Comparison of ENCODE assay signal across 8 mouse cellular contexts in genomic region chr11:98754151-98754620, GRCm38 (mm10). TPM values are rescaled to one million over a fixed set of nuclear protein-coding genes. Genes with fewer than 3 reads are reported as not detected.
DNase-seq lines count a peak whose midpoint lies in the region; ATAC-seq and TF ChIP-seq lines count a peak whose summit lies in the region.

No protein-coding gene starts in this region.

- peak overlapping the region; percentile 43; the same call in 1 of the 2 replicates for H3K9ac ChIP-seq in neural tube, embryonic 13.5 days
- H3K9ac ChIP-seq in intestine, embryonic 14.5 days (ENCODE audit: low read length): no peak overlapping the region
- peak overlapping the region; percentile 23; the same call in 1 of the 2 replicates for H3K9ac ChIP-seq in midbrain, embryonic 13.5 days (replicated peaks)

- 0 out of 2 replicates have a peak overlapping the region, but pooled peaks have one; percentile 4 for H3K4me2 ChIP-seq in neural tube, embryonic 13.5 days
- no peak overlapping the region for H3K4me2 ChIP-seq in intestine, embryonic 14.5 days (ENCODE audit: low read length)
- H3K4me2 ChIP-seq in midbrain, embryonic 13.5 days (replicated peaks): no peak overlapping the region

- WGBS in cerebellum, adult 2 months: 28% methylated on average over 9 of the region's 9 CpGs
- WGBS in neural tube, embryonic 13.5 days: 74% methylated on average over 9 of the region's 9 CpGs
- WGBS in intestine, embryonic 14.5 days: 64% methylated on average over 9 of the region's 9 CpGs
- 70% methylated on average over 9 of the region's 9 CpGs for WGBS in midbrain, embryonic 13.5 days

- no peaks in the 10 kb centered on the region for H3K27me3 ChIP-seq in cerebellum, adult 2 months (ENCODE audit: control insufficient read depth, insufficient read depth, low read length)
- no peaks in the 10 kb centered on the region for H3K27me3 ChIP-seq in neural tube, embryonic 13.5 days
- no peaks in the 10 kb centered on the region for H3K27me3 ChIP-seq in intestine, embryonic 14.5 days (replicated peaks; ENCODE audit: control insufficient read depth, insufficient read depth, low read length)
- H3K27me3 ChIP-seq in midbrain, embryonic 13.5 days: no peaks in the 10 kb centered on the region

- H3K36me3 ChIP-seq in neural tube, embryonic 13.5 days: peaks cover 56% of the 10 kb centered on the region
- peaks cover 44% of the 10 kb centered on the region for H3K36me3 ChIP-seq in intestine, embryonic 14.5 days (ENCODE audit: control insufficient read depth, insufficient read depth, low read length)
- H3K36me3 ChIP-seq in midbrain, embryonic 13.5 days: peaks cover 50% of the 10 kb centered on the region

- H3K4me3 ChIP-seq in cerebellum, adult 2 months (replicated peaks; ENCODE audit: insufficient read depth, low read depth, low read length): no peak overlapping the region
- H3K4me3 ChIP-seq in neural tube, embryonic 13.5 days: no peak overlapping the region
- no peak overlapping the region for H3K4me3 ChIP-seq in intestine, embryonic 14.5 days (ENCODE audit: low read depth, low read length)
- no peak overlapping the region; the same call in 1 of the 2 replicates for H3K4me3 ChIP-seq in midbrain, embryonic 13.5 days (replicated peaks)

- H3K9me3 ChIP-seq in neural tube, embryonic 13.5 days: no peaks in the 10 kb centered on the region
- no peaks in the 10 kb centered on the region for H3K9me3 ChIP-seq in intestine, embryonic 14.5 days (ENCODE audit: control insufficient read depth, low read length)
- no peaks in the 10 kb centered on the region for H3K9me3 ChIP-seq in midbrain, embryonic 13.5 days

- DNase-seq in cerebellum, adult 2 months: peak in 1 of 2 experiments; percentile 54
- DNase-seq in cerebellum, postnatal 36 days: no peak
- DNase-seq in neural tube, embryonic 10.5 days (ENCODE audit: extremely low spot score, low spot score): no peak
- DNase-seq in intestine, embryonic 14.5 days (ENCODE audit: low spot score): no peak
- no peak for DNase-seq in adrenal gland, postnatal 36 days
- DNase-seq in urinary bladder, postnatal 4 days (ENCODE audit: low spot score in 2 of 2): no peak

- no peak for TF ChIP-seq CTCF in cerebellum, adult 2 months (IDR thresholded peaks at IDR 0.05; ENCODE audit: borderline replicate concordance, insufficient read depth, low read depth, low read length)

- peaks cover 69% of the 10 kb centered on the region for H3K4me1 ChIP-seq in cerebellum, adult 2 months (ENCODE audit: control insufficient read depth, insufficient read depth, low read length)
- peaks cover 61% of the 10 kb centered on the region for H3K4me1 ChIP-seq in neural tube, embryonic 13.5 days (replicated peaks)
- H3K4me1 ChIP-seq in intestine, embryonic 14.5 days (replicated peaks; ENCODE audit: control insufficient read depth, insufficient read depth, low read length): peaks cover 62% of the 10 kb centered on the region
- H3K4me1 ChIP-seq in midbrain, embryonic 13.5 days (replicated peaks): peaks cover 65% of the 10 kb centered on the region

- H3K27ac ChIP-seq in cerebellum, adult 2 months (ENCODE audit: insufficient read depth, low read length): peak overlapping the region; percentile 80
- H3K27ac ChIP-seq in neural tube, embryonic 13.5 days (replicated peaks): peak overlapping the region; percentile 59
- peak overlapping the region; percentile 54; the same call in 1 of the 2 replicates for H3K27ac ChIP-seq in intestine, embryonic 14.5 days (ENCODE audit: low read depth)
- H3K27ac ChIP-seq in midbrain, embryonic 13.5 days: peak overlapping the region; percentile 66; the same call in 1 of the 2 replicates

- ATAC-seq in neural tube, embryonic 13.5 days (ENCODE audit: low read depth): no peak
- ATAC-seq in intestine, embryonic 14.5 days (replicated peaks; ENCODE audit: low FRiP score, low TSS enrichment, low read depth): no peak
- no peak for ATAC-seq in midbrain, embryonic 13.5 days

- TF ChIP-seq POLR2A in cerebellum, adult 2 months (IDR thresholded peaks at IDR 0.05; ENCODE audit: borderline replicate concordance, insufficient read depth, low read length): no peak

RNA-seq across cellular contexts. Expression of gene Thra, which starts 13.7 kb away (rescaled TPM):
- 439 and 447 TPM in 2 replicates for polyA plus RNA-seq in cerebellum, adult 2 months (2012; rRNA removed)
- polyA plus RNA-seq in neural tube, embryonic 13.5 days (2015; fragmentation: Nextera tagmentation; extraction: Ambion mirVana): 89.5 and 94.4 TPM in 2 replicates
- polyA plus RNA-seq in intestine, embryonic 14.5 days (2014; fragmentation: Nextera tagmentation; extraction: Ambion mirVana): 60.7 and 63.8 TPM in 2 replicates
- polyA plus RNA-seq in midbrain, embryonic 13.5 days (2015; fragmentation: Nextera tagmentation; extraction: Ambion mirVana): 99.6 and 106 TPM in 2 replicates
- 10 to 100 TPM; 69.2 to 91.7 TPM for total RNA-seq in adrenal gland, postnatal 36 days (2021)

RNA-seq across cellular contexts. Expression of gene Nr1d1, which starts 20.9 kb away (rescaled TPM):
- 144 and 167 TPM in 2 replicates for polyA plus RNA-seq in cerebellum, adult 2 months (2012; rRNA removed)
- 3.4 and 3.6 TPM in 2 replicates for polyA plus RNA-seq in neural tube, embryonic 13.5 days (2015; fragmentation: Nextera tagmentation; extraction: Ambion mirVana)
- polyA plus RNA-seq in intestine, embryonic 14.5 days (2014; fragmentation: Nextera tagmentation; extraction: Ambion mirVana): 2.5 and 2.8 TPM in 2 replicates
- polyA plus RNA-seq in midbrain, embryonic 13.5 days (2015; fragmentation: Nextera tagmentation; extraction: Ambion mirVana): 1.2 and 1.9 TPM in 2 replicates
- total RNA-seq in adrenal gland, postnatal 36 days (2021): 100 to 1,000 TPM; 116 to 171 TPM

RNA-seq across cellular contexts. Expression of gene Med24, which starts 25.0 kb away (rescaled TPM):
- polyA plus RNA-seq in cerebellum, adult 2 months (2012; rRNA removed): 105 and 108 TPM in 2 replicates
- 62.3 and 69.1 TPM in 2 replicates for polyA plus RNA-seq in neural tube, embryonic 13.5 days (2015; fragmentation: Nextera tagmentation; extraction: Ambion mirVana)
- 43.0 and 48.0 TPM in 2 replicates for polyA plus RNA-seq in intestine, embryonic 14.5 days (2014; fragmentation: Nextera tagmentation; extraction: Ambion mirVana)
- polyA plus RNA-seq in midbrain, embryonic 13.5 days (2015; fragmentation: Nextera tagmentation; extraction: Ambion mirVana): 83.5 and 90.3 TPM in 2 replicates
- total RNA-seq in adrenal gland, postnatal 36 days (2021): 10 to 100 TPM; 46.9 to 52.0 TPM

RNA-seq across cellular contexts. Expression of gene Msl1, which starts 41.1 kb away (rescaled TPM):
- 99.1 and 103 TPM in 2 replicates for polyA plus RNA-seq in cerebellum, adult 2 months (2012; rRNA removed)
- polyA plus RNA-seq in neural tube, embryonic 13.5 days (2015; fragmentation: Nextera tagmentation; extraction: Ambion mirVana): 31.5 and 33.2 TPM in 2 replicates
- 17.5 and 19.1 TPM in 2 replicates for polyA plus RNA-seq in intestine, embryonic 14.5 days (2014; fragmentation: Nextera tagmentation; extraction: Ambion mirVana)
- polyA plus RNA-seq in midbrain, embryonic 13.5 days (2015; fragmentation: Nextera tagmentation; extraction: Ambion mirVana): 34.2 and 34.5 TPM in 2 replicates
- 100 to 1,000 TPM in 1 of 2 experiments, 10 to 100 TPM in 1; 94.2 to 106 TPM for total RNA-seq in adrenal gland, postnatal 36 days (2021)

RNA-seq across cellular contexts. Expression of gene Casc3, which starts 50.5 kb away (rescaled TPM):
- 55.5 TPM in 2 replicates for polyA plus RNA-seq in cerebellum, adult 2 months (2012; rRNA removed)
- 55.1 and 57.7 TPM in 2 replicates for polyA plus RNA-seq in neural tube, embryonic 13.5 days (2015; fragmentation: Nextera tagmentation; extraction: Ambion mirVana)
- 34.5 and 37.3 TPM in 2 replicates for polyA plus RNA-seq in intestine, embryonic 14.5 days (2014; fragmentation: Nextera tagmentation; extraction: Ambion mirVana)
- polyA plus RNA-seq in midbrain, embryonic 13.5 days (2015; fragmentation: Nextera tagmentation; extraction: Ambion mirVana): 52.6 and 57.6 TPM in 2 replicates
- total RNA-seq in adrenal gland, postnatal 36 days (2021): 10 to 100 TPM; 29.6 to 34.3 TPM

Comparison
In these comparisons a context has a peak if more than half of its experiments do, and no peak if none do; other contexts are left out.
1. RNA of gene Nr1d1, which starts 20.9 kb away (polyA plus RNA-seq): 144 to 167 TPM in cerebellum, adult 2 months; 3.4 to 3.6 TPM in neural tube, embryonic 13.5 days, 2.5 to 2.8 TPM in intestine, embryonic 14.5 days and 1.2 to 1.9 TPM in midbrain, embryonic 13.5 days; every median in the first group is over 10 times any median in the second.
2. Peak in every context shown above with its lines, with median percentiles within 50 percentile points of each other: H3K27ac ChIP-seq.